Mouse (Mus musculus): ENCODE results near the gene Dnajb14. TPM values are rescaled to one million over a fixed set of nuclear protein-coding genes. Genes with fewer than 3 reads are reported as not detected.
"Not testable (repeated sequence)": the region's sequence is repeated elsewhere in the genome, so short reads cannot be mapped to it uniquely, and the experiment has no call there.

Gene Dnajb14
- polyA plus RNA-seq, 1 experiment = 2.9 TPM

- H3K27ac ChIP-seq (ENCODE audit: control insufficient read depth, insufficient read depth, low read length) = no peak overlapping the region
- DNase-seq = no peak
- no peak overlapping the region for H3K4me3 ChIP-seq (ENCODE audit: control insufficient read depth, insufficient read depth, low read length)
- 95% methylated on average over 4 of the region's 4 CpGs for WGBS
- H3K4me1 ChIP-seq (replicated peaks; ENCODE audit: control insufficient read depth, insufficient read depth, low read length) = peaks cover 11% of the 10 kb centered on the region
- no peak for TF ChIP-seq CTCF (IDR thresholded peaks at IDR 0.05; ENCODE audit: borderline replicate concordance, control insufficient read depth, extremely low read depth, insufficient read depth, low read length, poor library complexity)
- no peaks in the 10 kb centered on the region for H3K27me3 ChIP-seq (ENCODE audit: control insufficient read depth, insufficient read depth, low read length)
- H3K36me3 ChIP-seq (ENCODE audit: control insufficient read depth, insufficient read depth, low read length) = peaks cover 31% of the 10 kb centered on the region
Observed at GRCm38 (mm10) chr3:137959456-137959855, 92.0 kb downstream of the Dnajb14 start.

GRCm38 (mm10) chr3:137961736-137962385 lies 94.4 kb downstream of the Dnajb14 start:
- 87% methylated on average over 8 of the region's 8 CpGs for WGBS
- H3K27me3 ChIP-seq (ENCODE audit: control insufficient read depth, insufficient read depth, low read length) = no peaks in the 10 kb centered on the region
- no peak overlapping the region for H3K27ac ChIP-seq (ENCODE audit: control insufficient read depth, insufficient read depth, low read length)

GRCm38 (mm10) chr3:137963508-137963907 lies 96.0 kb downstream of the Dnajb14 start:
- Histone ChIP-seq H3K36me3 (ENCODE audit: control insufficient read depth, insufficient read depth, low read length) (peaks cover 27% of the 10 kb centered on the region), H3K4me1 (replicated peaks; ENCODE audit: control insufficient read depth, insufficient read depth, low read length) (peaks cover 10% of the 10 kb centered on the region), H3K4me3 (ENCODE audit: control insufficient read depth, insufficient read depth, low read length) (no peak overlapping the region), H3K27ac (ENCODE audit: control insufficient read depth, insufficient read depth, low read length) (no peak overlapping the region), H3K27me3 (ENCODE audit: control insufficient read depth, insufficient read depth, low read length) (no peaks in the 10 kb centered on the region)
- TF ChIP-seq POLR2A (IDR thresholded peaks at IDR 0.05; ENCODE audit: control insufficient read depth, extremely low read depth, insufficient read depth, low read length, poor library complexity) (no peak), CTCF (IDR thresholded peaks at IDR 0.05; ENCODE audit: borderline replicate concordance, control insufficient read depth, extremely low read depth, insufficient read depth, low read length, poor library complexity) (no peak)
- WGBS = 58% methylated on average over 8 of the region's 8 CpGs
- DNase-seq = no peak

More at GRCm38 (mm10) chr3:137961736-137962385, 94.4 kb downstream of the Dnajb14 start:
- TF ChIP-seq POLR2A (IDR thresholded peaks at IDR 0.05; ENCODE audit: control insufficient read depth, extremely low read depth, insufficient read depth, low read length, poor library complexity) = no peak
- no peak for TF ChIP-seq CTCF (IDR thresholded peaks at IDR 0.05; ENCODE audit: borderline replicate concordance, control insufficient read depth, extremely low read depth, insufficient read depth, low read length, poor library complexity)
- Histone ChIP-seq H3K4me1 (replicated peaks; ENCODE audit: control insufficient read depth, insufficient read depth, low read length) (0 out of 2 replicates have a peak, but pooled peaks cover 3% of the 10 kb centered on the region), H3K4me3 (ENCODE audit: control insufficient read depth, insufficient read depth, low read length) (no peak overlapping the region), H3K36me3 (ENCODE audit: control insufficient read depth, insufficient read depth, low read length) (peaks cover 31% of the 10 kb centered on the region)
- no peak for DNase-seq

GRCm38 (mm10) chr3:137964014-137964413 lies 96.5 kb downstream of the Dnajb14 start:
- WGBS = 56% methylated on average over 1 of the region's 1 CpGs
- not testable (repeated sequence) for H3K27ac ChIP-seq (ENCODE audit: control insufficient read depth, insufficient read depth, low read length); DNase-seq; H3K27me3 ChIP-seq (ENCODE audit: control insufficient read depth, insufficient read depth, low read length); H3K4me3 ChIP-seq (ENCODE audit: control insufficient read depth, insufficient read depth, low read length)
- Histone ChIP-seq H3K4me1 (replicated peaks; ENCODE audit: control insufficient read depth, insufficient read depth, low read length) (peaks cover 12% of the 10 kb centered on the region), H3K36me3 (ENCODE audit: control insufficient read depth, insufficient read depth, low read length) (peaks cover 27% of the 10 kb centered on the region)

Other genes starting within 250 kb of the Dnajb14 start
- 0.71 and 1.4 TPM in 2 replicates for gene Ddit4l, start 246.1 kb upstream of the Dnajb14 start, polyA plus RNA-seq (2012; rRNA removed)
- not detected in 2 replicates for gene Gm21962, start 196.2 kb upstream of the Dnajb14 start, polyA plus RNA-seq (2012; rRNA removed)
- gene H2afz, start 3.2 kb upstream of the Dnajb14 start, polyA plus RNA-seq (2012; rRNA removed) = 2,509 and 3,151 TPM in 2 replicates
- gene Lamtor3, start 50.8 kb downstream of the Dnajb14 start, polyA plus RNA-seq (2012; rRNA removed) = 39.0 and 45.9 TPM in 2 replicates
- 13.9 and 16.0 TPM in 2 replicates for gene Dapp1, start 113.9 kb downstream of the Dnajb14 start, polyA plus RNA-seq (2012; rRNA removed)
- gene 1110002E22Rik, start 197.4 kb downstream of the Dnajb14 start, polyA plus RNA-seq (2012; rRNA removed) = 0.28 and 0.74 TPM in 2 replicates
- gene Gm5105, start 199.7 kb downstream of the Dnajb14 start, polyA plus RNA-seq (2012; rRNA removed) = not detected in 2 replicates

All from thymus, adult 2 months (tissue).